Mouse (Mus musculus) spleen, adult 2 months (tissue): Measurements from ENCODE around the gene Acy3. TPM values are rescaled to one million over a fixed set of nuclear protein-coding genes. Genes with fewer than 3 reads are reported as not detected.
"Not testable (repeated sequence)": the region's sequence is repeated elsewhere in the genome, so short reads cannot be mapped to it uniquely, and the experiment has no call there.

Experiments
- DNase-seq, 2 experiments: peaks; one replicate each; pipeline versions ENCODE4 v3.0.0 to v3.0.0-alpha.2; 2012 to 2021; ENCODE audit warnings: low spot score in 2 of 2, low read depth in 1 of 2
- H3K27ac ChIP-seq: fragments of 200-500 bp; 2 replicates; pipeline ENCODE4 v1.5.1; 2012; ENCODE audit warnings: low read length, inconsistent platforms; ENCODE audit not compliant: insufficient read depth
- H3K27me3 ChIP-seq: fragments of 200-500 bp; 2 replicates; pipeline ENCODE4 v1.6.1; 2012; ENCODE audit warnings: mild to moderate bottlenecking, moderate library complexity, low read length, inconsistent platforms; ENCODE audit not compliant: control insufficient read depth, insufficient read depth
- H3K36me3 ChIP-seq: fragments of 200-500 bp; 2 replicates; pipeline ENCODE4 v1.6.1; 2012; ENCODE audit warnings: mild to moderate bottlenecking, low read length, inconsistent platforms; ENCODE audit not compliant: control insufficient read depth, insufficient read depth
- H3K4me1 ChIP-seq: fragments of 200-500 bp; 2 replicates; pipeline ENCODE4 v1.6.1; 2011; ENCODE audit warnings: inconsistent platforms; ENCODE audit not compliant: control insufficient read depth, insufficient read depth, insufficient read length
- H3K4me3 ChIP-seq: fragments of 200-500 bp; 2 replicates; pipeline ENCODE4 v1.5.1; 2011; ENCODE audit warnings: mild to moderate bottlenecking, inconsistent platforms; ENCODE audit not compliant: insufficient read depth, insufficient read length; ENCODE audit errors: extremely low read depth
- CTCF ChIP-seq: fragments of 200-500 bp; IDR thresholded peaks from 2 replicates; pipeline ENCODE4 v1.5.1; 2011; ENCODE audit warnings: mild to moderate bottlenecking, inconsistent platforms; ENCODE audit not compliant: insufficient read depth, insufficient read length, insufficient replicate concordance; ENCODE audit errors: extremely low read depth
- POLR2A ChIP-seq: fragments of 200-500 bp; IDR thresholded peaks from 2 replicates; pipeline ENCODE4 v1.6.1; 2011; ENCODE audit warnings: low read depth, low read length, inconsistent platforms
- WGBS: fragments of 180-500 bp; shearing (Covaris S2); methylation state at CpG from one replicate; pipeline ENCODE4 v1.1.7; 2018; 5-methylcytosine and 5-hydroxymethylcytosine counted together
- polyA plus RNA-seq: library from polyadenylated mRNA; depleted of rRNA; stranded (reverse); fragments of >200 nt; gene quantifications from 2 replicates; pipeline ENCODE4 v1.2.3, GENCODE M21; 2012

The Acy3 gene
- polyA plus RNA-seq, 1 experiment: 9.6 TPM

DNA sequence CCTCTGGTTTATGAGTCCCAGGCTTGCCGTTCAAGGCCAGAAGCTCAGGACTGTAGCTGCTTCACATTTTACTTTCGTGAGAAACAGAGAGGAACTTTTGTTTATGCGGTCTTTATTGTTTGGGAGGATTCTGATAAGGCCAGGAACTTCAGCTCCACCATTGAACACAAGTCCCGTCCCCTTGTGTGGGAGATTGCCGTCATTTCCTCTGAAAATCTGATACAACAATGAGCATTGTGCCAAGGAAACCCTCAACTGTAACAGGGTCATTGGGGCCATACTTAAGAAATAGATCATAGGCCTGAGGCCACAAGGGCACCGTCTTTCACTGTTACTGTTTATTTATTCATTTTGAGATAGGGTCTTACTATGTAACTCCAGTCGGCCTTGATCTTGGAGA, 36.8 kb downstream of the Acy3 start:
- Histone ChIP-seq H3K27me3 (no peaks in the 10 kb centered on the region), H3K27ac (no peak overlapping the region), H3K36me3 (no peaks in the 10 kb centered on the region), H3K4me1 (no peaks in the 10 kb centered on the region), H3K4me3 (no peak overlapping the region)
- no peak for DNase-seq
- TF ChIP-seq CTCF: no peak
- no peak for TF ChIP-seq POLR2A
- WGBS: 89% methylated on average over 7 of the region's 7 CpGs

- no peak overlapping the region for H3K4me3 ChIP-seq
- H3K36me3 ChIP-seq: no peaks in the 10 kb centered on the region
- H3K4me1 ChIP-seq: no peaks in the 10 kb centered on the region
- no peaks in the 10 kb centered on the region for H3K27me3 ChIP-seq
- no peak overlapping the region for H3K27ac ChIP-seq
- no peak for TF ChIP-seq POLR2A
- TF ChIP-seq CTCF: no peak
- DNase-seq: no peak
These were observed 41.2 kb downstream of the Acy3 start for GRCm38 (mm10) chr19:4027576-4027975.

DNA sequence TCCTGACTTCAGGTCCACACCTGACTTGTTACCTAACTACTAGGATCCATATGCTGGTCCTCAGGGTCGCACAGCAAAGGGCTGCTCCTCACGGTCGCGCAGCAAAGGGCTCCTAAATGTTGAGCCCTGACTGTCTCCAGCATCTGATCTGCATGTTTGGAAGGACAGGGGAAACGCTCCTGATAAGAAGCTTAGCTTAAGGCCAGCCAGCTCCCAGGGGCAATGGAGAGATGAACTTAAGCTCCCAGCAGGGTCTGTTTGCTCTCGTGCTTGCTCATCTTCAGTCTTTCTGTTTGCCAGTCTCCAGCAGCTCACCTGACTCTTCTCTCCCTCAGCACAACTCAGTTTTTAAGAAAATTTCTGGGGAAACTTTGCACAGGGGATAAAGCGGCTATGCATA, 46.3 kb downstream of the Acy3 start:
- H3K27me3 ChIP-seq: no peaks in the 10 kb centered on the region
- no peaks in the 10 kb centered on the region; the same call in 1 of the 2 replicates for H3K36me3 ChIP-seq
- H3K4me3 ChIP-seq: no peak overlapping the region
- H3K27ac ChIP-seq: no peak overlapping the region
- no peaks in the 10 kb centered on the region; the same call in 1 of the 2 replicates for H3K4me1 ChIP-seq
- DNase-seq: no peak
- WGBS: 86% methylated on average over 7 of the region's 7 CpGs
- TF ChIP-seq CTCF: no peak
- TF ChIP-seq POLR2A: no peak

GRCm38 (mm10) chr19:4033298-4033697, 46.9 kb downstream of the Acy3 start:
- H3K4me1 ChIP-seq: no peaks in the 10 kb centered on the region; the same call in 1 of the 2 replicates
- no peaks in the 10 kb centered on the region; the same call in 1 of the 2 replicates for H3K36me3 ChIP-seq
- no peak overlapping the region for H3K4me3 ChIP-seq
- no peaks in the 10 kb centered on the region for H3K27me3 ChIP-seq
- no peak overlapping the region for H3K27ac ChIP-seq
- DNase-seq: no peak
- TF ChIP-seq CTCF: no peak
- TF ChIP-seq POLR2A: no peak
- 81% methylated on average over 3 of the region's 3 CpGs for WGBS

DNA sequence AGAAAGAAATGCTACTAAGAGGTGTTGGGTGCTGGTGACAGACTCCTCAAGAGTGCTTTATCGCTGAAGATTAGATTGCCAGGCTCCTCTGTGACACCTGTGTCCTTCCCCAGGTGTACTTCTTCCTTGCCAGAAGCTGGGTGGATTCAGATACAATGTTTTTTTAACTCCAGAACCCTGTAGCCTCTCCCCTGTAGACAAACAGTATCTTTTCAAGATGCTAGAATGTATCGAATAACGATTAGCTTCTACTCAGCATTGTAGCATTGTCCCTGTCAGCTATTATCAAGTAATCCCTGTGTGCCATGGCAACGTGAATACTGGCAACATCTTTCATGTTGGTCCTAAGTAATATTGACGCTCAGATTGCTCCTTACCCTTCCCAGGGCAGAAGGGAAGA, 47.4 kb downstream of the Acy3 start:
- no peaks in the 10 kb centered on the region; the same call in 1 of the 2 replicates for H3K4me1 ChIP-seq
- H3K27ac ChIP-seq: no peak overlapping the region
- 76% methylated on average over 5 of the region's 5 CpGs for WGBS
- TF ChIP-seq POLR2A (no peak), CTCF (no peak)
- no peaks in the 10 kb centered on the region; the same call in 1 of the 2 replicates for H3K36me3 ChIP-seq
- H3K4me3 ChIP-seq: no peak overlapping the region
- no peaks in the 10 kb centered on the region for H3K27me3 ChIP-seq
- no peak for DNase-seq

- no peak for DNase-seq
- 64% methylated on average over 12 of the region's 12 CpGs for WGBS
- TF ChIP-seq CTCF (no peak), POLR2A (no peak)
- Histone ChIP-seq H3K4me1 (no peaks in the 10 kb centered on the region; the same call in 1 of the 2 replicates), H3K27ac (no peak overlapping the region), H3K4me3 (no peak overlapping the region), H3K36me3 (no peaks in the 10 kb centered on the region; the same call in 1 of the 2 replicates), H3K27me3 (no peaks in the 10 kb centered on the region)
These were observed 50.1 kb downstream of the Acy3 start for GRCm38 (mm10) chr19:4036327-4037045.

- H3K4me1 ChIP-seq, H3K27me3 ChIP-seq, H3K36me3 ChIP-seq, DNase-seq: not testable (repeated sequence)
- peak overlapping the region; percentile 72 for H3K27ac ChIP-seq
- H3K4me3 ChIP-seq: peak overlapping the region; percentile 97
- WGBS: 27% methylated on average over 8 of the region's 8 CpGs
These were observed 50.9 kb downstream of the Acy3 start for GRCm38 (mm10) chr19:4037154-4037787.
